Mouse (Mus musculus): ENCODE data around the gene Nkd2.
A peak's percentile ranks its signal among the peaks of the same experiment; 100 is the strongest.

DNA sequence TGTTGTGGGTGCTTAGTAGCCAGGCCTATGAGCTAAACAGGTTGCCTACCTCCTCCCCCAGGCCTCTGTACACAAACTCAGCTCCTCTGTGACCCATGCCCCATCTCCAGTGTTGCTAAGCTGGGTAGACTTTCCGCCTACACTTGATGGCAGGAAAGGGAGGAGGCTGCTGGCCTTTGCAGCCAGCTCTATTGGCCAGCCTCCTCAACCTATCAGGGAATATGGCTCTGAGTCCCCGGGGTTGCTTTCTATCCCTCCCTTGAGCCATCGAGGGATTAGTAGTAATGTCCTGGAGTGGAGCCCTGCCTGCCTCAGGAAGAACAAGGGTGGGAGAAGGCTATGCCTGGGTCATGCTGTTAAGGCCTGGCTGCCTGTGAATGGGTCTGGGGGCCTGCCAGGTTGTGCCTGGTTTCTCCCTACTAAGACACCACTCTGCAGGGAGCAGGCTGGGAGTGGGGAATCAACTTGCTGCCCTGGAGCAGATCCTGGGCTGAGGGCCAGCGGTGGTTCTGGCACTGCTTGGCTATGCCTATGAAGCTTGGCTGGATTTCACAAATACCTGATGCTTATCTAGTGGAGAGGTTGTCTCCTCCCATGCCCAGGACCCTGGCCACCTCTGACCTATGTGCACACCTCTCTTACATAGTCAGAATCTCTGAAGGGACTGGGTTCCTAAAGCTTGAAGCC, 73.8 kb downstream of the Nkd2 start:
- TF ChIP-seq CTCF (IDR thresholded peaks at IDR 0.05): no peak
- 0 out of 2 replicates have a peak, but pooled peaks have one; percentile 16 for TF ChIP-seq EP300 (IDR thresholded peaks at IDR 0.05; ENCODE audit: insufficient read depth, low read depth, low read length)
